Mouse (Mus musculus) small intestine, adult 2 months (tissue): Measurements from ENCODE around the gene Gm15023. TPM values are rescaled to one million over a fixed set of nuclear protein-coding genes. Genes with fewer than 3 reads are reported as not detected.
"Not testable (repeated sequence)": the region's sequence is repeated elsewhere in the genome, so short reads cannot be mapped to it uniquely, and the experiment has no call there.

ENCODE experiments used
- H3K27ac ChIP-seq: fragments of 200-500 bp; 2 replicates; pipeline ENCODE4 v1.5.1; 2012; ENCODE audit warnings: low read depth, low read length, control low read depth, inconsistent platforms; ENCODE audit not compliant: insufficient read depth
- H3K27me3 ChIP-seq: fragments of 200-500 bp; 2 replicates; pipeline ENCODE4 v1.6.1; 2012; ENCODE audit warnings: mild to moderate bottlenecking, moderate library complexity, low read length, inconsistent platforms; ENCODE audit not compliant: control insufficient read depth, insufficient read depth
- H3K36me3 ChIP-seq: fragments of 200-500 bp; 2 replicates; pipeline ENCODE4 v1.6.1; 2012; ENCODE audit warnings: mild to moderate bottlenecking, low read length, control low read depth, inconsistent platforms; ENCODE audit not compliant: control insufficient read depth, insufficient read depth
- H3K4me1 ChIP-seq: fragments of 200-500 bp; 2 replicates; pipeline ENCODE4 v1.6.1; 2012; ENCODE audit warnings: low read length, inconsistent platforms, mixed read lengths; ENCODE audit not compliant: control insufficient read depth, insufficient read depth, insufficient read length
- H3K4me3 ChIP-seq: fragments of 200-500 bp; 2 replicates; pipeline ENCODE4 v1.5.1; 2012; ENCODE audit warnings: low read depth, mild to moderate bottlenecking, control low read depth, inconsistent platforms, low read length, moderate library complexity
- CTCF ChIP-seq: fragments of 200-500 bp; IDR thresholded peaks from 2 replicates; pipeline ENCODE4 v1.5.1; 2012; ENCODE audit warnings: low read depth, mild to moderate bottlenecking, control low read depth, inconsistent platforms, low read length, moderate library complexity, mixed read lengths; ENCODE audit not compliant: insufficient replicate concordance, insufficient read length; ENCODE audit errors: extremely low read depth
- POLR2A ChIP-seq: fragments of 200-500 bp; IDR thresholded peaks from 2 replicates; pipeline ENCODE4 v1.6.1; 2012; ENCODE audit warnings: low read depth, mild to moderate bottlenecking, control low read depth, inconsistent platforms, low read length, moderate library complexity
- WGBS: fragments of 180-500 bp; shearing (Covaris S2); methylation state at CpG from one replicate; pipeline ENCODE4 v1.1.7; 2018; 5-methylcytosine and 5-hydroxymethylcytosine counted together
- polyA plus RNA-seq: library from polyadenylated mRNA; depleted of rRNA; stranded (reverse); fragments of >200 nt; gene quantifications from 2 replicates; pipeline ENCODE4 v1.2.3, GENCODE M21; 2012; rRNA removed

The Gm15023 gene
- polyA plus RNA-seq: not detected in 2 replicates

GRCm38 (mm10) chrX:135177532-135177931 lies at the start of gene Gm15023:
Gene Gm15023, minus strand, starts transcription at chrX:135177632.
- not testable (repeated sequence) for H3K27ac ChIP-seq, H3K4me1 ChIP-seq, H3K36me3 ChIP-seq, H3K4me3 ChIP-seq, H3K27me3 ChIP-seq
- 95% methylated on average over 7 of the region's 14 CpGs for WGBS

GRCm38 (mm10) chrX:135210436-135211221 lies 33.2 kb upstream of the Gm15023 start, which contains the start of gene Tceal6:
Gene Tceal6, minus strand, starts transcription at chrX:135210687.
- H3K4me3 ChIP-seq: no peak within 1 kb of the TSS

GRCm38 (mm10) chrX:135209773-135210435 lies 32.5 kb upstream of the Gm15023 start:
- H3K4me3 ChIP-seq: not testable (repeated sequence)

More at GRCm38 (mm10) chrX:135210436-135211221, 33.2 kb upstream of the Gm15023 start, which contains the start of gene Tceal6:
- Histone ChIP-seq H3K36me3 (no peaks in the 10 kb centered on the region), H3K4me1 (no peaks in the 10 kb centered on the region), H3K27ac (no peak within 1 kb of the TSS), H3K27me3 (no peaks in the 10 kb centered on the region)
- WGBS: 17% methylated on average over 12 of the region's 13 CpGs
- no peak for TF ChIP-seq POLR2A
- TF ChIP-seq CTCF: no peak

DNA sequence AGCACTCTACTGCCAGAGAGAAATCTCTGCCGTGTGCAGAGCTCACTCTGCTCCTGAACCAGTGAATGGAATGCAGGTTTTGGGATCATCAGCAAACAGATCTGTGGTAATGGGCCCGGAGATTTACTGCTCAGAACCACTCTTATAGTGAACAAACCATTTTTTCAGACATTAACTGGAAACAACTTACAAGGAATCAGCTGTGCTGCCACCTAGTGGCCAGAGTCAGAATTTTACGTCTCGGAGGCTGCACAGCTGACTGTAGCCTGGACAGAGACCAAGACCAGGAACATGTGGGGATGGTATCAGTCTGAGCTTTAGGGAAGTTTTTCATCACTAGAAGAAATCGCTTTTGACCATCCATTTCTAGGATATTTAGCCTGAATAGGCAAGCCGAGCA lies 12.5 kb upstream of the Gm15023 start:
- H3K36me3 ChIP-seq, H3K27me3 ChIP-seq, H3K4me3 ChIP-seq, H3K4me1 ChIP-seq, H3K27ac ChIP-seq: not testable (repeated sequence)
- no CpG with 5 or more reads among the region's 6 CpGs for WGBS

More at GRCm38 (mm10) chrX:135209773-135210435, 32.5 kb upstream of the Gm15023 start:
- H3K36me3 ChIP-seq, H3K4me1 ChIP-seq, H3K27ac ChIP-seq, H3K27me3 ChIP-seq: not testable (repeated sequence)
- WGBS: 26% methylated on average over 21 of the region's 21 CpGs

- H3K4me3 ChIP-seq, H3K4me1 ChIP-seq, H3K27me3 ChIP-seq, H3K27ac ChIP-seq, H3K36me3 ChIP-seq: not testable (repeated sequence)
- WGBS: no CpG with 5 or more reads among the region's 3 CpGs
These were observed 11.2 kb upstream of the Gm15023 start for GRCm38 (mm10) chrX:135188661-135189060.

Other genes with a start within 250 kb of the Gm15023 start
- gene Nxf2, start 212.9 kb downstream of the Gm15023 start, polyA plus RNA-seq: not detected in 2 replicates
- 0.09 and 0.20 TPM in 2 replicates for gene Zmat1, start 168.4 kb downstream of the Gm15023 start, polyA plus RNA-seq
- 0.11 TPM in 1 of 2 replicates, not detected in the other for gene Tceal6, start 33.1 kb upstream of the Gm15023 start, polyA plus RNA-seq
- gene Pramel3, start 124.7 kb upstream of the Gm15023 start, polyA plus RNA-seq: not detected in 2 replicates
- gene Gm5128, start 195.7 kb upstream of the Gm15023 start, polyA plus RNA-seq: not detected in 2 replicates